Mouse (Mus musculus) ES-E14 (cell line): ENCODE measurements around the gene Pnpla7.

Experiments
- CHD2 ChIP-seq: IDR thresholded peaks from 2 replicates; pipeline ENCODE4 v1.6.1; 2014; ENCODE audit warnings: mild to moderate bottlenecking, low read depth, low read length, inconsistent platforms
- MAFK ChIP-seq: IDR thresholded peaks from 2 replicates; pipeline ENCODE4 v1.6.1; 2014; ENCODE audit warnings: mild to moderate bottlenecking, low read depth, low read length, inconsistent platforms; ENCODE audit not compliant: insufficient read depth
- ZC3H11A ChIP-seq: IDR thresholded peaks from 2 replicates; pipeline ENCODE4 v1.6.1; 2012; ENCODE audit warnings: low read depth, mild to moderate bottlenecking, inconsistent platforms, low read length, borderline replicate concordance
- ZNF384 ChIP-seq: IDR thresholded peaks from 2 replicates; pipeline ENCODE4 v1.6.1; 2012; ENCODE audit warnings: low read depth, low read length, inconsistent platforms

DNA sequence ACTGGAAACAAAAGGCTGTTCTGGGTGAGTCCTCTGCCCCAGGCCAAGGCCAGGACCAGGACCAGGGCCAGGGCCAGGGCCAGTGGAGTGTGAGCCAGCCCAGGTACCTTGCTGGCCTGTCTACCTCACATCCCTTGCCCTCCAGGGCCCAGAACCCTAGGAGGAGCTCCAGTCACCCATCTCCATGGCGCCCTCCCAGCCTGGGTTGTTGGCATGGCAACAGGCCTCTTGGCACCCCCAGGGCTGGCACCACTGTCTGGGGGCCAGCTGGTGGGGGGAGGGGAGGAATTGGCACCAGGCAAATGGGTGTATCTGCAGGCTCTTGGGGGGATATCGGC lies 79.2 kb downstream of the Pnpla7 start:
- TF ChIP-seq CHD2 = no peak
- no peak for TF ChIP-seq ZNF384
- no peak for TF ChIP-seq ZC3H11A
- no peak for TF ChIP-seq MAFK
